Mouse (Mus musculus) cerebellum, postnatal 4 days (tissue): ENCODE measurements at regions not wholly inside any gene's neighbourhood (a gene's known extent, or its start where the extent isn't known, plus 50 kb on each side); places are given as distances from the start of the nearest gene placed in this dataset.
"Not testable (repeated sequence)": the region's sequence is repeated elsewhere in the genome, so short reads cannot be mapped to it uniquely, and the experiment has no call there.

Source experiments
- DNase-seq, 2 experiments: peaks; one replicate each; pipeline ENCODE4 v3.0.0; 2022; ENCODE audit warnings: low spot score in 2 of 2, mixed read lengths in 1 of 2

GRCm38 (mm10) chr3:155662280-155662679, 569.0 kb downstream of the Lrriq3 start:
- no peak for DNase-seq

GRCm38 (mm10) chr3:155672558-155672957, 579.3 kb downstream of the Lrriq3 start:
- DNase-seq = no peak

DNA sequence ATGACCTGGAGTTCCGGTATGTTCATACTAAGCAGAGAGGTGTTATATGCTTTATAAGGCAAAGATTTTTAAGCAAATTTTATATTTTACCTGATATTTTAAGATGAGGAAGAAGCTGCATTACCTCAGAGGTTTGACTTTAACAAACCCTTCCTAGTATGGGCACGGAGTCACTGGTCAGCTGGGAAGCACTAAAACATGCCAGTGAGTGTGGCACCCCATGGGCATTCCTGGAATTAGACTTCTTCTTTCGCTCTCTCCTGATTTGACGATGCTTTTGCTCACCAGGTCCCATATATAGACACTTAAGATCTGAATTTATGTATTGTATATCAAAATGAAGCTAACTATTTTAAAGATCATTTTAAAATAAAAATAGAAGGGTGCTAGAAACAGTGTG, 587.0 kb downstream of the Lrriq3 start:
- no peak for DNase-seq

DNA sequence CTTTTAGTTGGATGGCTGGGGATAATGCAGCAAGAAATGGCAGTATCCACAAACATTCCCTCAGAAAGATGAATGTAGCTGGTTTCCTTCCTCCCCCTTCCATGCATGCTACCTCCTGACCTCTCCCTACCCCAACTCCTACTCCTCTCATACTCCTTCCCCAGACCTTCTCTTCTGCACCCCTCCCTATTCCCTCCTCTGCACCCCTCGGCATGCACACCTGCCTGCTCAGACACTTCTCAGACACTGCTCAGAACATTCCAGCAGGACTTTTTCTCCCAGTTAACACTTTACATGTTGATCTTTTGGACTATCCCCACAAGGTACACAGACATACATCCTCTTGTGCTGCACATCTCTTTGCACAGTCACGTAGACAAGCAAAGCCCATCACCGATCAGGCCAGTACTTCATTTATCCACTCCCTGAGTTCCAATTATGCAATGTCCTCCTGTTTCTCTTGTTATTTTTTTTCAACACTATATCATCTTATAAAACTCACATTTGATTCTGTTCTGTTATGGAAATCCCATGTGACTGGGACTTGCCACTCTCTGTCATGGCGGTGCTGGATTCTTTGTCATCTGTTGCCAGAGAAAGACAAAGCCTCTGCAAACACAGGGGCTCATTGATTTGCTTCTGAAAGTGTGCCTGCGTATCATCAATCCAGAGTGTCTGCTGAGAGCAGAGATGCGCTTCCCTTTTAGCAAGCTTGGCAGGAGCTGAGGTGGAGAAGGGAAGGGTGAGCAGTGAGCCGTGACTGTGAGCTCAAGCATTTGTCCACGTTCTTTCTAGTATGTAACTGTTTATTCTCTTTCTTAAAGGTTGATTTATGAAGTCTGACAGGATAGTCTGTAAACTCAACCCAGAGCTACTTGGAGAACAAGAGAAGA, 589.9 kb downstream of the Lrriq3 start:
- no peak for DNase-seq

DNA sequence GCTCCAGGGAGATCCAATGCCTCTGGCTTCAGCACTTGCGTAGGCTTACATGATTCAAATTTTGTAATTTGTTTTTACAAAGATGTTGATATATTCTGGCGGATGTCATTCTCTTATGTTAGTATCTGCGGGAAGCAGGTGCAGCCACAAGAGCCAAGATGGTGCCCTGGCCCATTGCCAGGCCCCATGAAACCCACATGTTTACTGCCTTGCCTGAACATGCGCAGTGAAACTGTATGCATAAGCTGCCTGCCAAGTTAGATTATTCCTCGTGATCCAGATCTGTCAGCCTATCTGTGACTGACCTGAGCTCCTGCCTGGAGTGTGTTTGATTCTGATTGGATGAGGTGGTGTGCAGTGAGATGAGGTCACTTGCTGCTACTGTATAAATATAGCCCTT, 595.1 kb downstream of the Lrriq3 start:
- DNase-seq = peak in 1 of 2 experiments; percentile 41

GRCm38 (mm10) chr3:155723011-155723510, 629.8 kb downstream of the Lrriq3 start:
- DNase-seq = no peak

DNA sequence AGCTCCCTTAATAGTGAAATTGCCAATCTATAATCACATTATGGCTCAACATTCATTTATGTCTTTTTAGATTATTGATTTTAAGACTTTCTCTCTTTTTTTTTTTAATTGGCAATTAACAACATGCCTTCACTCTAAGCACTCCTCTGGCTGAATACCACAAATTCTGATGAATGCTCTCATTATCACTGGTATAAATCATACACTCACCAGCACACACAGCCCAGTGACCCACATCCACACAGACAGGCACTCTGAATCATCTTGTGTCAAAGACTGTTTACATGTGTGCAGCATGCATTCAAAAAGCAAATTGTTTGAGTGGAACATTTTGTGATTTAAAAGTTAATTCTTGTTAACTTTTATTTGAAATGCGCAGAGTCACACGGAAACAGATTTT, 649.2 kb downstream of the Lrriq3 start:
- DNase-seq = no peak

- not testable (repeated sequence) for DNase-seq
Observed at GRCm38 (mm10) chr3:155746601-155747000, 653.4 kb downstream of the Lrriq3 start.

- DNase-seq = no peak
Observed at GRCm38 (mm10) chr3:155747511-155747910, 654.3 kb downstream of the Lrriq3 start.

DNA sequence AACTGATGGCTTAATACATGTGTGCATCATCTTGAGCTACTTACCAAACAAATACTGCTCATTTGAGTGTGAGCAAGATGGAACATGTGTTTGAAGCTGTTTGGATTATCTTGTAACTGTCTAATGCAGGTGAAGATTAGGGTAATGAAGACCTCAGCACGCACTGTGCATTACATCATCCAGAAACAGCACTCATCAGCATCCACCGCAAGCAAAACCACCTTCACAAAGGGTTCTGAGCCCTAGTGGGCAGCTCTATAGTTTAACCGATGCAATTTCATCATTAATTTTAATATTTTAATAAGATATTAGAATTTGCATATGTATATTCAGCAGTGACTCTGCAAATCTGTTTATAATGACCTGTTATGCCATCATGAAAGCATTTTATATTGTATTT, 664.1 kb downstream of the Lrriq3 start:
- DNase-seq = no peak

DNA sequence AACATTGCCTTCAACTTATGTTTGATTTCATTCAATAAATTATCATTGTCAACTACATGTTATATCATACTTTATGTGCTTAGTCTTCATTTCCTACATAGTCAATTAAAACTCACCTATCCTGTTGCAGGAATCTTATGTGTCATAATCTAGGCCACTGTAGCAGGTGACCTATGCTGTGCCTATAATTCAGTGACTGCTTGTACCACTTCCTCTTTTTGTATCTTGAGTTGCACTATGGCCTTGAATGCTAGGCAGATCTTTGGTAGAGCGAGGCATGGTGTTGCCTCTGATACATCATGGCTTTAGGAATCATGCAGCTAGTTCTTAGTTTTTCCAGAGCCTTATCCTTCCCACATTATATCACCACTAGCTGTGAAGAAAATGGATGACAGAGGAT, 682.8 kb downstream of the Lrriq3 start:
- DNase-seq = no peak

GRCm38 (mm10) chr3:155777025-155777424, 683.8 kb downstream of the Lrriq3 start:
- no peak for DNase-seq

DNA sequence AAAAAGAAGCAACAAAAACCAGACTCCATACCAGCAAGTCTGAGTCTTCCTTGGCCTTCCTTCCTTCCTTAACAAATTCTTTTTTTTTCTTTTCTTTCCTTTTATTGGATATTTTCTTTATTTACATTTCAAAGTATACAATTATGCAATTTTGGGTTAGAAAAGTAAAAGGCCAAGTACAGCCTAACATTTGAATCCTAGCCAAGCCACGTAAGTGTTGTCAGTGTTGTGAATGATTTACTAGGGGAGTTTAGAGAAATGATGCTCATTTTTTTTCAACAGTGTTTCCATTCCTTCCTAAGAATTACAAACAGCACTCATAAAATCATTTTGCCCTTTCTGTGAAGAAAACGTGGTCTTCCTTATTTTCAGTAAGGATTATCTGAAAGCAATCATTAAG, 722.5 kb downstream of the Lrriq3 start:
- DNase-seq = no peak

DNA sequence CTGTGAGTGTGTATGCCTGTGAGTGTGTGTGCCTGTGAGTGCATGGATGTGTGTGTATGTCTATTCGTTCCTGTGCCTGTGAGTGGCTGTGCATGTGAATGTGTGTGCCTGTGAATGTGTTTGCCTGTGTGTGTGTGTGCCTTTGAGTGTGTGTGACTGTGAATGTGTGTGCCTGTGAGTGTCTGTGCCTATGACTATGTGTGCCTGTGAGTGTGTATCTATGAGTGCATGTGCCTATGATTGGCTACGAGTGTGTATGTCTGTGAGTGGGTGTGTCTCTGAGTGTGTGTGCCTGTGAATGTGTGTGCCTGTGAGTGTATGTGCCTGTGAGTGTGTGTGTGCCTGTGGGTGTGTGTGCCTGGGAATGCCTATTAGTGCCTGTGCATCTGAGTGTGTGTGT, 731.6 kb downstream of the Lrriq3 start:
- no peak for DNase-seq

- no peak for DNase-seq
Observed at GRCm38 (mm10) chr3:155866286-155866685, 695.3 kb upstream of the Negr1 start.

GRCm38 (mm10) chr3:155875696-155876095, 685.9 kb upstream of the Negr1 start:
- no peak for DNase-seq

DNA sequence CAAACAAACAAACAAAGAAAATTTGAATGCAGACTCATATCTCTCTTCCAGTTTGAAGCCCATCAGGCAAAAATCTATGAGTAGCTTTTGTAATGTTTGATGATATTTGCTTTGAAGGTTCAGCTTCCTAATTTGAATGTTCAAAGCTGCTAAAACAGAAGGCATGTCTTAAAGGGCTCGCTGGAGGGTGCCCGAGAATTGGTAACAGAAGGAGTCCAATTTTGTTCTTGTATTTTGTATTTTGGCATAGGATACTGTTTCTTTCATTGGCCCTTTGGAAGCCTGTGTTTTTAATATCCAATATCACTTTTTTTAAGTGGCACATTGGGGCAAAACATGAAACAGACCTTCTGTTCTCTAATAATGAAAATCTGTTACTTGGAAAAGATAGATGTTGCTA, 683.2 kb upstream of the Negr1 start:
- no peak for DNase-seq

DNA sequence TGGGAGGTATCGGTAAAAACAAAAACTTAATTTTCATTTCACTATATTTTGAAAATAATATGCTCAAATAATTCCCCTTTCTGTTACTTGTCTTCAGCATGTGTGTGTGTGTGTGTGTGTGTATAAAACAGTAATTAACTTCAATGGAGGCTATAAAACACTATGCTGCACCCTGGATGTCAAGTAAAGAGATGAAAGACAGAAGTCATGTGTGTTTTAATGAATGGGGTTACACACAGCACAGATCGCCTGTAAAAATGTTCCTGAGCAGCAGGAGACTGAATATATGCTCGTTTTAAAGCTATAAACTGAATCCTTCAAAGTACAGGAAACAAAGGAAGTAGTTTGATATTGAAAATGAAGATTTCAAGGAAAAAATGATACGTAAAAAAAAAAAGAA, 680.9 kb upstream of the Negr1 start:
- DNase-seq = no peak

GRCm38 (mm10) chr3:155915981-155916380, 645.6 kb upstream of the Negr1 start:
- DNase-seq = no peak

GRCm38 (mm10) chr3:155942896-155943295, 618.7 kb upstream of the Negr1 start:
- DNase-seq = no peak

DNA sequence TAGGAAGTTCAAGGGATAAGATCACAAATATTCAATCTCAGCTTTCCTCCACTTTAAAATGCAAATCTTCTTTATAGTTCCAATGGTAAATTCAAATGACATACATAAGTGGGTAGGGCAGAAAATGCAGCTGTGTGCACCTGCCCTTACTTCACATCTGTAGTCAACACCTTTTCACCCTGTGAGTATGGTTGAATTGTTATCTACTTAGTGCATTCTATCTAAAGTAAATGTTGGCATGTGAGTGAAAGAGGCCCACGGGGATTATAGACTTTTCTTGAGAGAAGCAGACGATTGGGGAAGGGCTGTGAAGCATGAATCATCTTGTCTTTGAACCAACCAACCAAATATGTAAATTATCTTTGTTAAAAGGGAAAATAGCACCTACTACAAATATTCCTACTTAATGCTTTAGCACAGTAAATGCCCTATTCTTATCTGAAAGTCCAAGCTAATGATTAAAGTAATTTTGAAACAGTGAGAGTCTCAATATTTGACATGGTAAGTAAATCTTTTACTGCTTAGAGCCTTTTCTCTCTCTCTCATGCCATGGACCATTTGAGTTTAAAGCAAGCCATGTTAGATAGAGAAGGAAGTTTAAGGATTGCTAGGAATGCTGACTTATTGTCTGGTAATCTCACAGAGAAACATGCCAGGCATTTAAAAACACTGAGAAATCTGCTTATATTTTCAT, 617.4 kb upstream of the Negr1 start:
- DNase-seq = no peak

DNA sequence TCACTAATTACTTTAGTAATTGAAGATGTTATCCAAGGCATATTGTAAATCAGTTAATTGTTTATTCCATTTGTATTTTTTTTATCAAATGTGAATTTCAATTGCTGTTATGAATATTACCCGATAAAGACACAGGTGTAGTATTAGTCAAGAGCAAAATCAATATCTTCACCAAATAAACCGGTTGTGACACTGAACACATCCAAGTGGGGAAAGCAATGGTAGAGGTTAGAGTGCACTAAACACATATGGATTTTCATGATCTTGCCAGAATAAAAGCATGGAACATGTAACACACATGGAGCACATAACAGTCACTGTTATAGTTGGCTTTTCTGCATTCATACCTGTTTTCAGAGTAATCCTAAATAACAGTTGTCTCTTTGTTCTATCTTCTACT, 616.4 kb upstream of the Negr1 start:
- DNase-seq = no peak

- not testable (repeated sequence) for DNase-seq
Observed at GRCm38 (mm10) chr3:155962496-155962895, 599.1 kb upstream of the Negr1 start.
